Mouse (Mus musculus) cerebellum, adult 2 months (tissue): ENCODE measurements around the gene Gm49450.

Source experiments
- CTCF ChIP-seq: fragments of 200-500 bp; IDR thresholded peaks from 2 replicates; pipeline ENCODE4 v1.5.1; 2011; ENCODE audit warnings: low read depth, mild to moderate bottlenecking, control low read depth, low read length, moderate library complexity, borderline replicate concordance; ENCODE audit not compliant: insufficient read depth
- POLR2A ChIP-seq: fragments of 200-500 bp; IDR thresholded peaks from 2 replicates; pipeline ENCODE4 v1.6.1; 2011; ENCODE audit warnings: low read length, control low read depth, borderline replicate concordance; ENCODE audit not compliant: insufficient read depth

DNA sequence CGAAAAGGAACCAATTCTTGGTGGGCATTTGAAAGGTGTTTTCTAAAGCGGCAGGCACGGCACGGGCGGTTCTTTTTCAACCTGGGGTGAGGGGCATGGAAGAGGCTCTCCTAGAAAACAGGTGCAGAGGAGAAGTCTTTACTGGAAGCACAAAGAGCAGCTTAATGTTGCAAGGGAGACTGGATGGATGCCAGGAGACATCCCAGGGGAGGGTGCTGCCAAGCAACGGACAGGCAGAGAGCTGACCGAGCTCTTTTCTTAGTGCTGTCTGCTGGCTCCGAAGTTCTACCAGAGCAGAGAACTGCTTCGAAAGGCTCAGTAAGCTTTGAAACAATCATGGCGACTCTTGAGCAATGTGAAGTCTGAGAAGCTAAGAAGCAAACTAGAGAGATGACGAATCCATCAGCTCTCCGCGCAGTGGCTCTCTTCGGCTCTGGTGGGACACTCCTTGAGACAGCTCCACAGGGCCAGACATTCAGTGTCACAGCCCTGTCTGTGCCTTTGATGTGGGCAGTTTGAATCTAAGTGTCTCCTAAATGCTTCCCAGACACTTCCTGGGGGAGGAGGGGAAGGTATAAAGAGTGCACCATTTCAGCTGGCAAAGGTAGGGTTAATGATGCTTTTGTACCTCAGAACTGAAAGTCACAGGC lies 24.5 kb upstream of the Gm49450 start:
- TF ChIP-seq POLR2A (no peak), CTCF (no peak)
